Mouse (Mus musculus) cerebellum, adult 11-12 months (tissue): Measurements from ENCODE around the gene Wdr48.

Experiments
- DNase-seq: peaks from one replicate; pipeline ENCODE4 v3.0.0; 2022

Gene Wdr48

GRCm38 (mm10) chr9:119894339-119895009 is at the start of gene Wdr48:
TSS of gene Wdr48 (plus strand) at chr9:119894878.
- peak; percentile 97 for DNase-seq

- no peak for DNase-seq
These were observed 47.5 kb upstream of the Wdr48 start for GRCm38 (mm10) chr9:119847187-119847586.

- no peak for DNase-seq
These were observed 46.0 kb upstream of the Wdr48 start for GRCm38 (mm10) chr9:119848671-119849070.

- DNase-seq, result no peak
These were observed 45.5 kb upstream of the Wdr48 start for GRCm38 (mm10) chr9:119849214-119849613.

- no peak for DNase-seq
These were observed 42.2 kb upstream of the Wdr48 start for GRCm38 (mm10) chr9:119852347-119853030.

GRCm38 (mm10) chr9:119853071-119853846 is 41.4 kb upstream of the Wdr48 start:
- no peak for DNase-seq

- DNase-seq, result no peak
These were observed 40.5 kb upstream of the Wdr48 start for GRCm38 (mm10) chr9:119854170-119854569.

GRCm38 (mm10) chr9:119887144-119887901 is 7.4 kb upstream of the Wdr48 start:
- DNase-seq, result no peak

GRCm38 (mm10) chr9:119888843-119889246 is 5.8 kb upstream of the Wdr48 start:
- DNase-seq, result no peak

GRCm38 (mm10) chr9:119889446-119889845 is 5.2 kb upstream of the Wdr48 start:
- DNase-seq, result no peak

GRCm38 (mm10) chr9:119890692-119891091 is 4.0 kb upstream of the Wdr48 start:
- no peak for DNase-seq

- DNase-seq, result no peak
These were observed 797 bp upstream of the Wdr48 start for GRCm38 (mm10) chr9:119893881-119894280.

- DNase-seq, result no peak
These were observed 503 bp downstream of the Wdr48 start for GRCm38 (mm10) chr9:119895040-119895721.

GRCm38 (mm10) chr9:119899446-119899845 is 4.8 kb downstream of the Wdr48 start:
- DNase-seq, result no peak

- no peak for DNase-seq
These were observed 7.9 kb downstream of the Wdr48 start for GRCm38 (mm10) chr9:119902410-119903151.

- no peak for DNase-seq
These were observed 14.0 kb downstream of the Wdr48 start for GRCm38 (mm10) chr9:119908708-119909107.

GRCm38 (mm10) chr9:119909931-119910330 is 15.3 kb downstream of the Wdr48 start:
- no peak for DNase-seq

GRCm38 (mm10) chr9:119913087-119913838 is 18.6 kb downstream of the Wdr48 start:
- DNase-seq, result no peak

- DNase-seq, result no peak
These were observed 25.2 kb downstream of the Wdr48 start for GRCm38 (mm10) chr9:119919858-119920257.

GRCm38 (mm10) chr9:119923462-119923861 is 28.8 kb downstream of the Wdr48 start:
- no peak for DNase-seq

- no peak for DNase-seq
These were observed 30.5 kb downstream of the Wdr48 start for GRCm38 (mm10) chr9:119925120-119925657.
